Mouse (Mus musculus): ENCODE data around the gene Sgcg.

Gene Sgcg

DNA sequence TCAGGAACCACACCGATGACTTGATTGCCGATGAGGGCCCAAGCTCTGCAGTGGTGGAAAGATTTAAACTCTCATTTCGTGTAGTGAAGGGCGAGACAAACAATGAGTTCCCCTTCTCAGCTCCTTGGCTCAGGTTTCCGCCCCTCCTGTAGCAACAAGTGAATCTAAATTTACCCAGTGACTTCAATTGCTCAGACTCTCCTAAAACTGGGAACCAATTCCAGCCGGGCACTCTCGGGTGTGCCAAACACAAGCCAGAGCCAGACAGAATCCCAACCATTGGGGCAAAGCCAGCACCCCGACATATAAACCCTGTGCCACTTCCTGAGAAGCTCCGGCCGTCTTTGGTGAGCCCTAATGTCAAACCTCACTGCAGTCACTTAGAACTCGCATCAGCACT lies at the start of gene Sgcg:
TSS of gene Sgcg (minus strand) at position 139 of the 400 bp plus-strand sequence.
- DNase-seq (ENCODE audit: low spot score in 2 of 2), result no peak

DNA sequence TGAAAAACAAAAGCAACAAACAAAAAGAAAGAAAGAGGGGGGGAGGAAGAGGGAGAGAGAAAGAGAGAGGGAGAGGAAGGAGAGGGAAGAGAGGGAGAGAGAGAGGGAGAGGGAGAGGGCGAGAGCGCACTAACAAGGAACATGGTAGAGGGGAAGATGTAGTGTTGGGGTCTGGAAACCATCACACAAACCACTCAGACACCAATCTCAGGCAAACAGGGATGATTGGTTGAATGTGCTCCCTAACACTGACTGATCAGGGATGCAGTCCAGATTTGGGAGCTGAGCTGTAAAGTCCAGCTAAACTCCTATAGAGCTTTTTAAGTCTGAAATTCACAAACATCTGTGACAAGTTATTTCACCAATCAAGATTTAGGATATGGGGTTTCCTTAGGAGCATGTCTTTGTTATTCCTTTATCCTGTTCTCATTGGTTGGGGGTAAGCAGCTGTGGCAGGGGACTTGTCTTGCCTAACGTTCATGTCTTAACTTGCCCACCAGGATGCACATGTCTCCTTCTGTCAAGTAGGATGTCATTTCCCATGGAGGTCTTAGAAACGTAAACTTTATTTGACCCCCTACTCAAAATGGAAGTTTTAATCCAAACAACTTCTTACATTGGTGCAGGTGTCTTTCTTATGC lies 45.8 kb upstream of the Sgcg start:
- DNase-seq (ENCODE audit: low spot score in 2 of 2), result no peak

DNA sequence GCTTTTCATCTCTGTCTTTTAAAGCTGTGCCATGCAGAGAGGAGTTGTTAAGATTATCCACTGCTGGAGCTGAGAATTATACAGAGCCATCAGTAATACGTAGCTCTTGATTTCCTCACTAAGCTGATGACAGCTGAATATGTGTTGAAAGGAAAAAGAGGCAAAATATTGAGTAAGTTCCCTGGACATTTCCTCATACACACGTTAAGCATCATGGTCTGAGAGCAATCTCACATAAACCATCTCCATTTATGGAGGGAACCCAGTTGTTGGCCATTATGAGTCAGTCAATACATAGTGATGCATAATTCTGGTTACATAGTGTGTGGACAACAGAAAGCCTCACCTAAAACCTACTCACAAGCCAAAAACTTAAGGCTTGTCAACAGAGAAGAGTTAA lies 44.1 kb upstream of the Sgcg start:
- no peak for DNase-seq (ENCODE audit: low spot score in 2 of 2)

GRCm38 (mm10) chr14:61301323-61301722 lies 43.0 kb upstream of the Sgcg start:
- DNase-seq (ENCODE audit: low spot score in 2 of 2), result no peak

GRCm38 (mm10) chr14:61299810-61300209 lies 41.5 kb upstream of the Sgcg start:
- no peak for DNase-seq (ENCODE audit: low spot score in 2 of 2)

DNA sequence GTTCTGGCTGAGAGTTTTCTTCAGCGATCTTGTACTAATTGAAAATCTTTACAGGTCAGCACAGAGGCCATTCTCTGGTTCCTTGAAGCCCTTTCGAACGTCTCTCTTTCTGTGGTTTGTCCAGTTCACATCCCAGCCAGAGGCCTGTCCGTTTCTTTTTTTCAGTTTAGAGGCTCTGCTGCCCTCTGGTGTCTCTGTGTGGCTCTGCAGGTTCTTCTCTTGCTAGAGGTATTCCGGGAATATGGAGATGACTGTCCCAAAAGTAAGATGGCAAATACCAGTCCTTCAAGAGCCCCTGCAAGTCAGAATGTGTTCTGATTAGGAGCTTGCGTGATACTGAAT lies 36.4 kb upstream of the Sgcg start:
- peak; percentile 32 to 53 for DNase-seq (ENCODE audit: low spot score in 2 of 2)

GRCm38 (mm10) chr14:61293884-61294737 lies 35.8 kb upstream of the Sgcg start:
- peak; percentile 30 to 37 for DNase-seq (ENCODE audit: low spot score in 2 of 2)

- DNase-seq (ENCODE audit: low spot score in 2 of 2), result no peak
These were observed 32.4 kb upstream of the Sgcg start for GRCm38 (mm10) chr14:61290664-61291063.

GRCm38 (mm10) chr14:61288606-61289286 lies 30.5 kb upstream of the Sgcg start:
- no peak for DNase-seq (ENCODE audit: low spot score in 2 of 2)

GRCm38 (mm10) chr14:61278676-61279300 lies 20.5 kb upstream of the Sgcg start:
- DNase-seq (ENCODE audit: low spot score in 2 of 2), result no peak

DNA sequence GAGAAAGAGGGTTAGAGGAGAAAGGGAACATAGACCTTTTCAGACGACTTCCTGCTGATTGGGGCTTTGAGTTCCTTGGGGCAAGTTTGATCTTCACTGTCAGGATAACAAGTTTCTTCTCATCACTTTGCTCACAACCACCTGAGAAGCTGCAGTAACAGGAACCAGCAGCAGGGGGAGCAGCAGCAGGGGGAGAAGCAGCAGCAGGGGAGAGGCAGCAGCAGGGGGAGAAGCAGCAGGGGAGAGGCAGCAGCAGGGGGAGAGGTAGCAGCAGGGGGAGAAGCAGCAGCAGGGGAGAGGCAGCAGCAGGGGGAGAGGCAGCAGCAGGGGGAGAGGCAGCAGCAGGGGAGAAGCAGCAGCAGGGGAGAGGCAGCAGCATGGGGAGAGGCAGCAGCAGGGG lies 19.0 kb upstream of the Sgcg start:
- peak; percentile 9 to 25 for DNase-seq (ENCODE audit: low spot score in 2 of 2)

DNA sequence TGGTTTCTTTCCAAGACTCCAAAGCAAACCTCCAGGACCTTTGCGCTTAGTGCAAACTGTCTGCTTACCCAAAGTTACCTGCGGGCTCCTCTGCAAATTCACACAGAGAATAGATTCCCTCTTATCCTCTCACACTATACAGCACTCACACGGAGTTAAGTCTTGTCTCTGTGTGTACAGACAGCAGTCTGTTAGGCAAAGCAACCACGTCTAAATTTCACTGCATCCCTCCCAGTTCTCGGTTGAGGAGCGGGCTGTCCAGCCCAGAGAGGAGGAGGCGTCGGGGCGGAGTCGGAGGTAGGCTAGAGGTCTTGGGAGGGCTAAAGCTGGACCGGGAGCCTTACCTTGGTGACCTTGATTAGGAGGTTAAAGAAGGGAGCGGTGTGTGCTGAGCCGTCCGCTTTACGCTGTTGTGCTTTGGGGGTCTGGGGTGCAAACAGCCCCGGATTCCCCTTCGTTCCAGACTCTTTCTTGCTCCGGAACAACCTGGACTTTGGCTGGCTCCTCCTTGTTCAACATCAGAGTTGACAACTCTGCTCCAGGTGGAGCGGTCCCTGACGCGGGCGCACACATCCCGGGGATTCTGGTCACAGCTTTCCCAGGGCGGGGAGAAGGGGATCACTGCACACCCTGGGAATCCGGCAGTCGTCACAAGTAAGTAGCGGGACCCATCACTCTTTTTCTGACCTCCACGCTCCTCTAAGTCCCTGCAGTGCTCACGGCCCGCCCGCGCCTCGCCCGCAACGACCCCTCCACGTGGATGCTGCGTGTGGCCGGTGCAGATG lies 16.3 kb upstream of the Sgcg start:
- DNase-seq (ENCODE audit: low spot score in 2 of 2), result no peak

DNA sequence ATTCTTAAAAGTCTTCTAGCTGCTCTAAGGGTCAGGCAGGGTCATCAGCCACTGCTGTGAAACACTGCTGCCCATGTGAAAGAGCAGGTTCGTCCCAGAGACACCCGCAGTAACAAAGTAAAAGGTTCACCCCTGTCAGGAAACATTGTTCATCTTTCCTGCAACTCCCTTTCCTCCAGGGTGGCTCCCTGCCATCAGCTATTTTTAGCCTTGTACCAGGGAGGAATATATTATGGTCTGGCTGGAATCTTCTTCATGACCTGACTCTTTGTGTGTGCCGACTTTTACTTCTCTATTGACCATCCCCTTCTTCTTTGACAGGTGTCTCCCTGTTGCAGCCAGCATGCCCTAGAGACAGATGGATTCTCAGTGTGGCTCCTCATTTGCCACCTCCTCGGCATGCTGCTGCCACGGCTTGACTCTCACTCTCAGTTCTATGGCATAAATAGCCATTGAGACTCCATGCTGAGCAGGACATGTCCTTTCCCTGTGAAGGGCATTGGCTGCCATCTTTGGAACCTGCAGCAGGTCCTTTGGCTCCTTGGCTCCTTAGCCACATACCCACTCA lies 9.7 kb upstream of the Sgcg start:
- no peak for DNase-seq (ENCODE audit: low spot score in 2 of 2)

DNA sequence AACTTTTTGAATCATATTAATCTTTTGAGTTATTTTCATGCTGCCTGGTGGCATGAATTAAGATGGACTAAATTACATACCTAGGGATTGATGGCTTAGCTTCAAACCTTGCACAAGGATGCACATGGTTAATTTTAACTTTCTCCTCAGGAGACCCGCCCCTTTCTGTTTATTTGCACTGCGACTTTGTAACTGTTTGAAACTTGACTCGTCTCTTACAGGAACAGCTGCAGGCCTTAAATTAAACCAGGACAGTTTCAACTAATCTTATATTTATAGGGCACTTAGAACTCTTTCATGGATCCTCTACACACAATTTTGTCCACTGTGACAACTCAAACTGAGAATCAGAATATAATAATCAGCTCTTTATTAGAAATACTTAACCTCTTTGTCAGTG lies 794 bp upstream of the Sgcg start:
- DNase-seq (ENCODE audit: low spot score in 2 of 2), result no peak

DNA sequence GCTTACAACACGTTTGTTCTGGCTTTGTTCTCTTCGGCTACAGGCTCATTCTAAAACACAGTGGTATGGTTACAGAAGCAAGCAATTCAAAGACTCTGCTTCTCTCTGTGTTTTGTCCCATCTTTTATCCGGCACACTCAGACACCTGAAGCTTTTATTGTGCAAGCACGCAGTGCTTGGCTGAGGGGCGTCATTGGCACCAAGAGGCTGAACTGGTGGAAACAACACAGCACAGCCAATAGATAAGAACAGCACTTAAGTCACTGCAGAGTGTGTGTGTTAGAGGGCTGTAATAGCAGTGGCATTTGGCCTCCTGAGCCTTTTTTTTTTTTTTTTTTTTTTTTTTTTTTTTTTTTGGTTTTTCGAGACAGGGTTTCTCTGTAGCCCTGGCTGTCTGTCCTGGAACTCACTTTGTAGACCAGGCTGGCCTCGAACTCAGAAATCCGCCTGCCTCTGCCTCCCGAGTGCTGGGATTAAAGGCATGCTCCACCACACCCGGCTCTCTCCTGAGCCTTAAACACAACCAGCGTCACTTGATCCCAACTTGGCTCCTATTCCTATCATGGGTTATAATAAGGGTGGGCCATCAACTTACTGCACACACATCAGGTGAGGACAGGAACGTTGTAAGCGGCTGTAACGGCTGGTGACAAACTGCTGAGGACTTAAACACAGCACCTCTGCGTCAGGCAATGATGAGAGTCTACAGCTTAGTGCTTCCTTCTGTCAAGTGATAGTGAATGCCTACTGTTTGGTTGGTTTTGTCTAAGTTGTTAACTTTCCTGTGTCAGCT lies 5.5 kb downstream of the Sgcg start:
- DNase-seq (ENCODE audit: low spot score in 2 of 2), result no peak

GRCm38 (mm10) chr14:61246444-61246843 lies 11.8 kb downstream of the Sgcg start:
- DNase-seq (ENCODE audit: low spot score in 2 of 2), result no peak

DNA sequence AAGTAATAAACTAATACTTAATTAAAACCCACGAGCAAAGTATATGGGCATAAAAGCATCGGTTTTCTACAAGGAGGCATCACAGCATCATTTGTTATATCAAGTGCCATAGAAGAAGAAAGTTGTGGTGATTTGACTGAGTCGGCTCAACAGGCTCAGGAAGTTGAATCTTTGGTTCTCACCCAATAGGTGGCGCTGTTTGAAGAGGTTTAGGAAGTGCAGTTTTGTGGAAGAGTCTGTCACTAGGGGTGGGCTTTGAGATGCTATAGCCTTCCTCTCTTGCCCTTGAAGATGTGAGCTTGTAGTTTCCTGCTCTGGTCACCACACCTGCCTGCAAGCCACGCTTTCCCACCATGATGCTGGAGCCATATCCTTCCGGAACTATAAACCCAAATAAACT lies 15.7 kb downstream of the Sgcg start:
- no peak for DNase-seq (ENCODE audit: low spot score in 2 of 2)

GRCm38 (mm10) chr14:61238751-61239150 lies 19.5 kb downstream of the Sgcg start:
- DNase-seq (ENCODE audit: low spot score in 2 of 2), result peak in 1 of 2 experiments; percentile 20

- DNase-seq (ENCODE audit: low spot score in 2 of 2), result no peak
These were observed 21.1 kb downstream of the Sgcg start for GRCm38 (mm10) chr14:61237101-61237654.

GRCm38 (mm10) chr14:61235846-61236474 lies 22.3 kb downstream of the Sgcg start:
- DNase-seq (ENCODE audit: low spot score in 2 of 2), result no peak
